Mouse (Mus musculus) retina, postnatal 7 days (tissue): ENCODE measurements around the gene Hspb9.

Experiments used
- DNase-seq: peaks from one replicate; pipeline ENCODE4 v3.0.0-alpha.2; 2012; ENCODE audit warnings: low read depth, low spot score

Gene Hspb9

GRCm38 (mm10) chr11:100705095-100705747 is 8.4 kb upstream of the Hspb9 start:
- DNase-seq = no peak

DNA sequence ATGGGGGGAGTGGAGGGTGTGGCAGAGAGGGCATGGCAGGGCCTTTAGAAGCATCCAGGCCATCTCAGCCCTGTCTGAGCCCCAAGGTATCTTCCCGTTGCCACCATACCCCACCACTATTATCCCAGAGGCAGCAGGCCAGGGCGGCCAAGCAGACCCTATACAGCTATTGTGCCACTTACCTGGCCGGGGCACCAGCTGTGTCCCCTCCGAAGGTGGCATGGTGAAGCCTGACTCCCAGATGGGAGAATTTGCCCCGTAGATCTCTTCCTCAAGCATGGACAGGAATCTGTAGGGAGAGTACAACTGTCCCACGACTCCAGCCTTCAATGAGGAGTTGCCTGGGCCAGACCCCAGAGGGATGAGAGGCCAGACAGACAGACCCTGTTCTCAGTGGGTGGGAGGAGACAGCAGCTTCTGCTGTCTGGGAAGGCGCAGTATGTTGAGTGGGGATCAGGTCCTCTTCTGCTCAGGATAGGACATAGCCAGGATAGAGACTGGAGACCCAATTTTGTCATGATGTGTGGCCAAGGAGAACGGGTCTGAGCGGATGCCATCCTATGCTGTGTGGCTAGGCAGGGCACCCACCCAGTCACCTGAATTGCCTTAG is 4.3 kb upstream of the Hspb9 start:
- DNase-seq = no peak

- no peak for DNase-seq
Observed at GRCm38 (mm10) chr11:100710528-100710927, 3.1 kb upstream of the Hspb9 start.

DNA sequence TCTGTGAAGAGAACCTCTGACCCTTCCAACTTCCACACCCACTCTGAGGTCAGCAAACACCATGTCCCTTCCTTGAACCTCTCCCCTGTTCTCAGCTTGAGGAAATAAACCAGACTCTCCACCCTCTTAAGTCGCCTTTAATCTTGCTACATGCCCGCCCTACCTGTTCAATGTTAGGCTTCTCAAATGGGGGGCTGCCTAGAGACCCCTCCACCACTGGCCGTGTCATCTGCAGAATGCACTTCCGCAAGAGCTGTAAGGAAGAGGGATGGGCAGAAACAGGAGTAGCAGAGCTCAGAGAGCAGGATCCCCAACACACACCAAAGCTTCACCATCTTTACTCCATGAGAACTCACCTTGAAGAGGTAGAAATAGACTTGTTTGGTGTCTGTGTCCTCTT is 2.7 kb upstream of the Hspb9 start:
- no peak for DNase-seq

GRCm38 (mm10) chr11:100711783-100712615 is 1.7 kb upstream of the Hspb9 start, which contains the start of gene Kat2a:
TSS of gene Kat2a (minus strand) at chr11:100712465.
- peak; percentile 74 for DNase-seq

DNA sequence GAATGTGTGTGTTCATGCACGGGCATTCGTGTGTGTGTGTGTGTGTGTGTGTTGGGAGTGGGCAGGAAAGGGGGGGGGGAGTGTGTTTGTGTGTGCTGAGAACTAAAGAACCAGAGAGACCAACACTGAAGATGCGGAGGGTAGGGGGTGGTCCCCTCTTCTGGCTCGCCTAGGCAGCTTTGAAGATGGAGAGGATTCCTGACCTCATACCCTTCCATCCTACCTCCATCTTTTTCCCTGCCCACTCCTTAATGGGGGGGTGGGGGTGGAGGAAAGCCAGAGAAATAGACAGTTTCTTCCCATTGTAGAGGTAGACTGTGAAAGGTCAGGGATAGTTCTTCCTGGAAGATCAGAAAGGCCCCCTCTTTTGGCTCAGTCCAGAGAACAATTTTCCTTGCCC is 476 bp upstream of the Hspb9 start:
- no peak for DNase-seq

- peak; percentile 46 for DNase-seq
Observed at GRCm38 (mm10) chr11:100714534-100714915, 875 bp downstream of the Hspb9 start.

DNA sequence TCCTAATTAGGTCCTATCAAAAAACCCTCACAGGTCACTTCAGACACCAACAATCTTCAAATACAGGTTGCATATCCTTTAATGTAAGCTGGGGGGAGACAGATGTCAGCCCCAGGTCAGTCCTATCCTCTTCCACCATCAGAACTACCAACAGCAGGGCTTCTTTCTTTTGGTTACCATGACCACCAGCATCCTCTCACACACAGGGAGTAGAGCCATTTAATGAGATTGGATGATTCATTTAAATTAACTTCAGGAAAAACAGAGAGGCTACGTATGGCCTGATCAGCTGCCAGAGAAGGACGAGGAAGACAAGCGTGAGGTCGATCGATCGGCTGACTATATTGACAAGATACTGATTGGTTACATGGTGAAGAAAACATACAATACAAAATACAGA is 1.3 kb downstream of the Hspb9 start:
- no peak for DNase-seq

- DNase-seq = no peak
Observed at GRCm38 (mm10) chr11:100716649-100717048, 3.0 kb downstream of the Hspb9 start.

DNA sequence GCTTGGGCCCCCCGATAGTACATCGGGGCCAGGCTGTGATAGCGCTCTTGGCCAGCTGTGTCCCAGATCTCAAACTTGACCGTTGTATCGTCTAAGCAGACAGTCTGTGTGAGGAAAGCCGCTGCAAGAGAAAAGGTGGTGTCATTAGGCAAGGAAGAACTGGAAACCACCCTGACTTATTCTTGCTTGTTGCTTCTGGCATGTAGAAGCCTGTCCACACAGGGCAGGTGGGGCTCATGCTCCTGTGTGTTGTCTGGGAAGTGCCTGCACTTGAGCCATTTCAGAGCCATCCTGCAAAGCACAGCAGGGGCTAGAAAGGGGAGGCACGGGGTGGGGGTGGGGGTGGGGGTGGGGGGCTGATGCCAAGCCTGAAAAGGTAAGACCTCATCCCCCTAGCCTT is 4.8 kb downstream of the Hspb9 start:
- no peak for DNase-seq

- DNase-seq = no peak
Observed at GRCm38 (mm10) chr11:100718866-100719265, 5.2 kb downstream of the Hspb9 start.

GRCm38 (mm10) chr11:100719312-100719711 is 5.7 kb downstream of the Hspb9 start:
- no peak for DNase-seq

- DNase-seq = no peak
Observed at GRCm38 (mm10) chr11:100719893-100720292, 6.2 kb downstream of the Hspb9 start.

DNA sequence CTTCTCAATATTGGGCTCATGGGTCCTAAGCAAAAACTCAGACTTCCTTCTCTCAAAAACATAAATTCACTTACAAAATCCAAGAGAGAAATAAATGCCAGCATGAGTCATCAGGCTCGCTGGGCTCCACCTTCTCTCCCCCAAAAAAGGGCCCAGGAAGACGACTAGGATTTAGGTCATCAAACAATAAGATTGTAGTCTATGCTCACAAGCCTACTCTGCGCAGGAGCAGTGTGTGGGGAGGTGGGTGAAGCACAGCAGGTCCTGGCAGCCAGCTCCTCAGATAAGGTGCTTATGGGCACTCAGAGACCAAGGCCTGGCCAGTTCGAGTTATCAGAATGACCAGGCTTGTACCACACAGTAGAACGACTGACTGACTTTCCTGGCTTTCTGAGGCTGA is 6.7 kb downstream of the Hspb9 start:
- DNase-seq = no peak

GRCm38 (mm10) chr11:100721254-100721653 is 7.6 kb downstream of the Hspb9 start:
- DNase-seq = no peak

DNA sequence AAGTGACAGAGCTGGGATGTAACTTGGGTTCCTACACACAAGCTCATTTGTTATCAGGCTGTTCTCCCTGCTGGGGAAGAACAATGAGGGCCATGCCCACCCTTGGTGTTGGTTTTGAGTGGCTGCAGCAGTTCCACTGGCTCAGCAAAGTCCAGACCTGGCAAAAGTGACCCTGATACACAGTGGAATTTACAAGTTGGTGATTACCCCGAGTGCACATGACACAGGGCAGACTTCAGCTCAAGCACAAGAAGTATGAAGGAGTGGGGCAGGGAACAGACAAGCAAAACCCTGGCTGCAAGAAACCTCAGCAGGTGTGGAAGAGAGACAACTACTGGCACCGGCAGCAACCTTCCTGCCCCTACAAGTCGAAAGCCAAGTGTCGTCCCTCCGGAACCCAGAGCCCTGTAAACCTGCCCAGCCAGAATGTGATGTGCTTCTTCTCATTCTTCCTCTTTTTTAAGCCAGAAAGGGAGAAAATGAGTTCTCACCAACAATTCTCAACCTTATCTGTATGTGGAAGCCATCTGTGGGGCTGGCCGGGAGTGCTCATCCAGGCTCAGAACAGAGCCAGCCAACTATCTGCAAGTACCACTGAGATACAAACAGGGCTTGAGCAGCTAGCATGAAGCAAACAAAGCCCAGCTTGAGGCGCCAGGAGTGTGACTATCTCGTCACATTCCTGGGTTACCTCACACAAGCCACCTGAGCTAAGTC is 8.3 kb downstream of the Hspb9 start:
- DNase-seq = no peak

GRCm38 (mm10) chr11:100722493-100723028 is 8.9 kb downstream of the Hspb9 start:
- DNase-seq = no peak

- no peak for DNase-seq
Observed at GRCm38 (mm10) chr11:100724919-100725512, 11.4 kb downstream of the Hspb9 start.

- no peak for DNase-seq
Observed at GRCm38 (mm10) chr11:100727201-100727600, 13.6 kb downstream of the Hspb9 start.

- no peak for DNase-seq
Observed at GRCm38 (mm10) chr11:100728601-100729000, 15.0 kb downstream of the Hspb9 start.

DNA sequence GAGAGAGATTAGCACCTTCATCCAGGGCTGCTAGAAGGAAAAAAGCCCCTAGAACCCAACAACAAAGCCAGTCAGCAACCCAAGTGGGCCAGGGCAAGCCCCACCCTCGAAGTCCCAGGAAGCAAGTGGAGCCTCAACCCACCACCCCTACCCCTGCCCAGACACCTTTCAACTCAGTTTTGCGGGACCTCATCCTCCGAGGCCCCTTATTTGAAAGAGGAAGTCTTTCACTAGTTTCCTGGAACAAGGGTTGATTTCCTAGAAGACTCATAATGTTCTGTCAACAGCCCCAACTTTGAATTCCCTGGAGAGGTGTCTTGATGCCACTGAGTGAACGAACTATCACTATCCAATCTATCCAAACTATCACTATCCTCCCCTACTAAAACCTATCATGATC is 16.3 kb downstream of the Hspb9 start:
- no peak for DNase-seq
